ENCODE assay signal across 15 mouse cellular contexts in genomic region chr4:136048291-136049032, GRCm38 (mm10). TPM values are rescaled to one million over a fixed set of nuclear protein-coding genes. Genes with fewer than 3 reads are reported as not detected.
DNase-seq lines count a peak whose midpoint lies in the region; ATAC-seq and TF ChIP-seq lines count a peak whose summit lies in the region.
"Had no signal": no experiment of that assay in that cellular context is flagged by ENCODE, and none has a peak within 500 bp of the region (broad histone marks: within the 10 kb centered on the region; RNA-seq: fewer than 3 reads in every experiment).

No protein-coding gene starts in this region.

- DNase-seq in kidney, postnatal 0 days (ENCODE audit: low spot score): no peak
- peak; percentile 81 for DNase-seq in ZHBTc4 (ENCODE audit: low read depth, low spot score)
- DNase-seq in gastrocnemius, adult 18-20 months (ENCODE audit: low spot score): no peak
- no peak for DNase-seq in left cerebral cortex, postnatal 10 days (ENCODE audit: extremely low spot score in 1 of 2, low spot score in 2 of 2)
- no peak for DNase-seq in layer of hippocampus, adult 11-12 months (ENCODE audit: low spot score)
- DNase-seq: adrenal gland, adult 8-10 months; cerebellum, adult 11 months; gastrocnemius, postnatal 14 days had no signal

- H3K4me2 ChIP-seq in kidney, postnatal 0 days (ENCODE audit: low read length): no peak overlapping the region
- H3K4me2 ChIP-seq in kidney, embryonic 14.5 days (replicated peaks; ENCODE audit: low read depth, low read length): no peak overlapping the region
- H3K4me2 ChIP-seq in liver, embryonic 16.5 days (ENCODE audit: low read depth, low read length): no peak overlapping the region
- H3K4me2 ChIP-seq: forebrain, embryonic 12.5 days; heart, embryonic 13.5 days; lung, embryonic 15.5 days had no signal

- no peaks in the 10 kb centered on the region for H3K9me3 ChIP-seq in kidney, postnatal 0 days (replicated peaks; ENCODE audit: low read length)
- H3K9me3 ChIP-seq in kidney, embryonic 14.5 days (ENCODE audit: control insufficient read depth, low read length): no peaks in the 10 kb centered on the region
- no peaks in the 10 kb centered on the region for H3K9me3 ChIP-seq in E14TG2a.4 (ENCODE audit: low read length)
- H3K9me3 ChIP-seq in liver, embryonic 16.5 days (replicated peaks; ENCODE audit: control insufficient read depth, low read length): no peaks in the 10 kb centered on the region
- H3K9me3 ChIP-seq: forebrain, embryonic 12.5 days; heart, embryonic 13.5 days; lung, embryonic 15.5 days had no signal

- no peak overlapping the region for H3K9ac ChIP-seq in kidney, postnatal 0 days (ENCODE audit: low read depth, low read length)
- H3K9ac ChIP-seq in kidney, embryonic 14.5 days (ENCODE audit: low read depth, low read length): no peak overlapping the region
- no peak overlapping the region for H3K9ac ChIP-seq in liver, embryonic 16.5 days (ENCODE audit: low read depth, low read length)
- H3K9ac ChIP-seq: forebrain, embryonic 12.5 days; heart, embryonic 13.5 days; lung, embryonic 15.5 days had no signal

- 69% methylated on average over 4 of the region's 4 CpGs for WGBS in kidney, postnatal 0 days
- WGBS in kidney, embryonic 14.5 days: 74% methylated on average over 4 of the region's 4 CpGs
- WGBS in liver, embryonic 16.5 days (ENCODE audit: insufficient replicate concordance): 56% methylated on average over 4 of the region's 4 CpGs

- peaks cover 9% of the 10 kb centered on the region for H3K4me1 ChIP-seq in kidney, postnatal 0 days (replicated peaks; ENCODE audit: insufficient read depth, low read length)
- H3K4me1 ChIP-seq in kidney, embryonic 14.5 days (ENCODE audit: control insufficient read depth, insufficient read depth, low read length): peaks cover 19% of the 10 kb centered on the region; the same call in 1 of the 2 replicates
- peaks cover 60% of the 10 kb centered on the region for H3K4me1 ChIP-seq in E14TG2a.4 (replicated peaks; ENCODE audit: low read depth, low read length)
- peaks cover 20% of the 10 kb centered on the region for H3K4me1 ChIP-seq in liver, embryonic 16.5 days (ENCODE audit: control insufficient read depth, low read depth, low read length)

- H3K36me3 ChIP-seq in kidney, postnatal 0 days (ENCODE audit: insufficient read depth, low read length): peaks cover 37% of the 10 kb centered on the region
- peaks cover 71% of the 10 kb centered on the region for H3K36me3 ChIP-seq in kidney, embryonic 14.5 days (ENCODE audit: control insufficient read depth, insufficient read depth, low read length)
- peaks cover 66% of the 10 kb centered on the region for H3K36me3 ChIP-seq in E14TG2a.4 (ENCODE audit: insufficient read depth, low read length)
- H3K36me3 ChIP-seq in liver, embryonic 16.5 days (ENCODE audit: control insufficient read depth, insufficient read depth): peaks cover 34% of the 10 kb centered on the region

- ATAC-seq in kidney, postnatal 0 days (replicated peaks; ENCODE audit: low FRiP score, low read depth): 0 out of 2 replicates have a peak, but pooled peaks have one; percentile 14
- ATAC-seq in kidney, embryonic 14.5 days (ENCODE audit: low FRiP score, low TSS enrichment): no peak
- peak; percentile 26; the same call in 1 of the 2 replicates for ATAC-seq in liver, embryonic 16.5 days (ENCODE audit: low read depth)

- H3K4me3 ChIP-seq in kidney, postnatal 0 days (replicated peaks; ENCODE audit: low read depth, low read length): no peak overlapping the region
- H3K4me3 ChIP-seq in kidney, embryonic 14.5 days (ENCODE audit: low read length): no peak overlapping the region
- peak overlapping the region; percentile 11; the same call in 1 of the 2 replicates for H3K4me3 ChIP-seq in E14TG2a.4 (replicated peaks; ENCODE audit: low read length)
- no peak overlapping the region for H3K4me3 ChIP-seq in liver, embryonic 16.5 days (ENCODE audit: low read depth, low read length)
- H3K4me3 ChIP-seq: forebrain, embryonic 12.5 days; heart, embryonic 13.5 days; left cerebral cortex, adult 2 months; lung, embryonic 15.5 days had no signal

- no peak for TF ChIP-seq CTCF in kidney, postnatal 0 days (IDR thresholded peaks at IDR 0.05; ENCODE audit: low read depth)
- no peak for TF ChIP-seq CTCF in E14TG2a.4 (conservative IDR thresholded peaks at IDR 0.05; ENCODE audit: low read length)

- no peaks in the 10 kb centered on the region for H3K27me3 ChIP-seq in kidney, postnatal 0 days (ENCODE audit: insufficient read depth, low read length)
- H3K27me3 ChIP-seq in kidney, embryonic 14.5 days (ENCODE audit: control insufficient read depth, insufficient read depth, low read length): no peaks in the 10 kb centered on the region
- H3K27me3 ChIP-seq in E14TG2a.4 (ENCODE audit: insufficient read depth, low read length): no peaks in the 10 kb centered on the region
- no peaks in the 10 kb centered on the region for H3K27me3 ChIP-seq in liver, embryonic 16.5 days (ENCODE audit: control insufficient read depth, insufficient read depth, low read depth, low read length)
- H3K27me3 ChIP-seq: forebrain, embryonic 12.5 days; heart, embryonic 13.5 days; lung, embryonic 15.5 days had no signal

- intact Hi-C loops in left cerebral cortex, postnatal 10 days (cut with DNase I): no loop called here

- peak overlapping the region; percentile 33; the same call in 1 of the 2 replicates for H3K27ac ChIP-seq in kidney, postnatal 0 days
- no peak overlapping the region for H3K27ac ChIP-seq in kidney, embryonic 14.5 days (ENCODE audit: low read depth, low read length)
- no peak overlapping the region for H3K27ac ChIP-seq in liver, embryonic 16.5 days (ENCODE audit: low read length)
- H3K27ac ChIP-seq: forebrain, embryonic 12.5 days; heart, embryonic 13.5 days; left cerebral cortex, adult 2 months; lung, embryonic 15.5 days had no signal

RNA-seq across cellular contexts. Expression of gene Rpl11, which starts 4.8 kb away (rescaled TPM):
- 490 and 535 TPM in 2 replicates for polyA plus RNA-seq in kidney, postnatal 0 days (2015; fragmentation: Nextera tagmentation; extraction: Ambion mirVana)
- 527 and 692 TPM in 2 replicates for polyA plus RNA-seq in kidney, embryonic 14.5 days (2014; fragmentation: Nextera tagmentation; extraction: Ambion mirVana)
- polyA plus RNA-seq in liver, embryonic 16.5 days (2015; fragmentation: Nextera tagmentation; extraction: Ambion mirVana): 216 and 219 TPM in 2 replicates
- 100 to 1,000 TPM; 249 to 252 TPM for total RNA-seq in gastrocnemius, adult 18-20 months (2021)
- 100 to 1,000 TPM; 262 to 295 TPM for total RNA-seq in left cerebral cortex, postnatal 10 days (2021)

RNA-seq across cellular contexts. Expression of gene Eloa, which starts 26.9 kb away (rescaled TPM):
- 29.1 and 30.9 TPM in 2 replicates for polyA plus RNA-seq in kidney, postnatal 0 days (2015; fragmentation: Nextera tagmentation; extraction: Ambion mirVana)
- polyA plus RNA-seq in kidney, embryonic 14.5 days (2014; fragmentation: Nextera tagmentation; extraction: Ambion mirVana): 31.5 and 43.7 TPM in 2 replicates
- 29.1 and 29.4 TPM in 2 replicates for polyA plus RNA-seq in liver, embryonic 16.5 days (2015; fragmentation: Nextera tagmentation; extraction: Ambion mirVana)
- 10 to 100 TPM; 62.0 to 62.3 TPM for total RNA-seq in gastrocnemius, adult 18-20 months (2021)
- total RNA-seq in left cerebral cortex, postnatal 10 days (2021): 10 to 100 TPM; 30.1 to 32.3 TPM
